Mouse (Mus musculus) 3134 (cell line): ENCODE measurements around the gene Cep135.

Experiments used
- DNase-seq: peaks from one replicate; pipeline ENCODE4 v3.0.0-alpha.2; 2011; ENCODE audit warnings: low spot score; ENCODE audit not compliant: insufficient read length; ENCODE audit errors: extremely low read depth

The Cep135 gene

DNA sequence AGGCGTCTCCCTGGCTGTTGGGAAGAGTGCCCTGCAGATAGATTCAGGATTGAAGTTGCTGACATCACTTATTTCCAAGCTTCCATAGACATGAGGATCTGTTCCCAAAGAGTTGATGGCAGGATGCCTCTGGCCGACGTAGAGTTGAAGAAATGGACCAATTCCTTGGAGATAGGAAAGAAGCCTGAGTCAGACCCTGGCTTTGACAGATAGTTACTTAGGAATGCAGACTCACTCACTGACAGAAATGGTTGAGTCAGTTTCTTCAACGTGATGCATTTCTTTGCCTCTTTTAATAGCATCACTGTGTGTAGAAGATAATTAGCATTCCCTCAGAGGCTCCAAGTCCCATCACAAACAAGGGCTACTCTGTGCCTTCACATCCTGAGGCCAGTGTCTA is 53.6 kb downstream of the Cep135 start:
- DNase-seq = no peak

- no peak for DNase-seq
These were observed 55.7 kb downstream of the Cep135 start for GRCm38 (mm10) chr5:76644234-76644633.

GRCm38 (mm10) chr5:76645091-76645868 is 56.8 kb downstream of the Cep135 start:
- DNase-seq = no peak

GRCm38 (mm10) chr5:76649897-76650296 is 61.4 kb downstream of the Cep135 start:
- no peak for DNase-seq

GRCm38 (mm10) chr5:76651151-76651725 is 62.7 kb downstream of the Cep135 start:
- no peak for DNase-seq

DNA sequence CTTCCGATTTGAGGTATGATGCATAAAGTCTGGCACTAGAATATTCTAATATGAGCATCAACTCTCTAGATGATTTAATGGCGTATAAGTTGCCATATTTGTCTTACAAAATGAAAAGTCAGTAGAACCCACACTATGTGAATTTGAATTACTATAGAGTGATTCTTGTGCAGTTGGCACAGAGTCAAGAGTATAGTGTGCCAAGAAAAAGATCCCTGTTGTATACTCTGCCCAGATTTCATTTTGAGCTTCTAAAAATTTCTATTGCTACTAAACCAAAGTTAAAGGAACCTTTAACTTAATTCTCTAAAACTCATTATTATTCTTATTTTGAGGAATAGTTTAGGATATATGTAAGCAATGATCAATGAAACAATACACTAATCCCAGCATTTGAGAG is 67.7 kb downstream of the Cep135 start, which contains the start of gene C530008M17Rik:
Gene C530008M17Rik (plus strand): TSS at position 301 of the 400 bp plus-strand sequence.
- no peak for DNase-seq

- no peak for DNase-seq
These were observed 69.0 kb downstream of the Cep135 start for GRCm38 (mm10) chr5:76657245-76658083.

DNA sequence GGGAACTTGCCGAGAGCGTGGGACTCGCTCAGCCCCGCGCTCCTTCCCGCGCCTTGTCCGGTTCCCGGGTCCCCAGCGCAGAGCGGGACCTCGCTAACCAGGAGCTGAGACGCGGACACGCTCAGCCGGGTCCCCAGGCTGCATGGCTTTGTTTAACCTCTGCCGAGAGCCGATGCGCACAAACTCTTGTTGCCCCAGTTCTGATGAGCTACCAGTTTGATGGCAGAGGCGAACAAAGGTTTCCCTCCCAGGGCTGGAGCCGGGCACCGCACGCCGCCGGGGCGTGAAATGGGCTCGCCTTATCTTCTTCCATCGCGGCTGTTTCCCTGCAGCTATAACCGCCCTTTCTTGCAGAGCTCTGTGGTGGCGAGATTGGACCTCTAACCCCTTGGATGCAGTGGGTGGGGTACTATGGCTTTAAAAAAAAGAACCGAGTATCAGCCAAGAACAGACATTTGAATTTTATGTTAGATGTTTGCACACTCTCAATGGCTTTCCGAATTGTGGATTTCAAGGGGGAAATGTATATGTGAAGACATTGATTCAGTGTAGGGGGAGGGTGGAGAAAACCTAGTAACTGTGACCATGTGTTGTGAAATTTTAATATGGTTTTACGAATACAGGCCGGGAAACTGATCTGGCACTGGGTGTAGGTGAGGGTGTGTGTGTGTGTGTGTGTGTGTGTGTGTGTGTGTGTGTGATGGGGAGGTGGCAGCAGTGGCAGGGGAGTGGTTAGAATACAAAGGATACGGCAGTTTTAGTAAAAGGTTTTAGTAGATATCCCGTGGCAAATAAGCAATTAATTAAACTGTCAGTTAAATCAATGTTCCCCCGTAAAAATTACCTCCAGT is 69.8 kb downstream of the Cep135 start:
- no peak for DNase-seq

GRCm38 (mm10) chr5:76659958-76660635 is 71.6 kb downstream of the Cep135 start:
- DNase-seq = no peak

DNA sequence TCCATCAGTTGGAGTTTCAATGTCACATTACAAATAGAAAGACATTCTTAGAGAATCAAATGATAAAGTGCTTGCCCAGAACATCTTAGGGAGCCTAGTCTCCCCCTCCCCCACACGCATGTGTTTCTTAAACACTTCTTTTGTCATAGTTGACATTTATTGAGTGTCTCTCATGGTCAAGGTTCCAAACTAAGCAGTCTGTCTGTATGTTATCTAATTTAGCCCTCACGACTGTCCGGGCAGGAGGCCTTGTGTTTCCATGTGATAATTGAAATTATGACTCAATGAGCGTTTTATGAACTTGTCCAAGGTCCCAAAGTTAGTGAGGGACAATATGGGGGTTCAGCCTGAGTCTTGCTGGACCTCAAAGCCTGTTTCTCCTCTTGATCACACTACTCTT is 72.8 kb downstream of the Cep135 start:
- no peak for DNase-seq

GRCm38 (mm10) chr5:76664936-76665335 is 76.4 kb downstream of the Cep135 start:
- DNase-seq = no peak

GRCm38 (mm10) chr5:76665421-76665820 is 76.9 kb downstream of the Cep135 start:
- DNase-seq = no peak

GRCm38 (mm10) chr5:76666026-76666756 is 77.7 kb downstream of the Cep135 start:
- DNase-seq = no peak

DNA sequence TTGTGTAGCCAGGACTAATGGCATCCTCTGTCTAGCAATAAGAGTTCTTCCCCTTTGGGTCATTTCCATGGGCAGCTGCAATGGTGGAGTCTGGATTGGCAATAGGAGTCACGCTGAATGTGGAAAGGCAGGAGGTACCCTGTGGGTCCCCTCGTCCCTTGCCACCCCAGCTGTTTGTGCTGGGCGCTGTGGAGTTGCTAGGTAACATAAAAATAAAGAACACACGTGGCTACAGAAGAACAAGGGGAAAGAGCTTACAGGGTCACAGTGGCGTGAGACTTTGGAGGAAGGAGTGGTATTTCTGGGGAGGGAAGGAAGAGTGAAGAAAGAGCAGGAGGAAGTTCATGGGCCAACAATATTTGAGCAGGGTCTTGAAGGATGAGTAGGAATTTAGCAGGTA is 79.6 kb downstream of the Cep135 start:
- DNase-seq = no peak

- no peak for DNase-seq
These were observed 80.0 kb downstream of the Cep135 start for GRCm38 (mm10) chr5:76668547-76668946.

DNA sequence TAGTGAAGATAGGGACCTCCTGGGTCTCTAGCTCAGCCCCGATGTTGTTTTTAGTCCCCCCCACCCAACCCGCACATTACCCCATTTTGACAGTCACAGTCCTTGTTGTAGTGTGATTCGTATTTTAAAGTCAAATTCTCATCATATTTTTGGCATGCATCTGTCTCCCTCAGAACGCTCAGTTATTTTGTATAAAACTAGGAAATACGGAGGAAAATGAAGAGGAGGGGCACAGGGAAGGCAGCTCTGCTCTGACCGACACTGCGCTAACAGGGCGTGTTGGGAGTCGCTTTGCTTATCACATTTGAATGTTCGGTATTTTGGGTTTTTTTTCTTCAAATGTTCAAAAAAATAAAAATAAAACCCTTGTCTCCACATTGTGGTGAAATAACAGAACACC is 81.7 kb downstream of the Cep135 start:
- DNase-seq = no peak

- DNase-seq = no peak
These were observed 85.6 kb downstream of the Cep135 start for GRCm38 (mm10) chr5:76674022-76674653.

GRCm38 (mm10) chr5:76675369-76675768 is 86.9 kb downstream of the Cep135 start:
- DNase-seq = no peak

DNA sequence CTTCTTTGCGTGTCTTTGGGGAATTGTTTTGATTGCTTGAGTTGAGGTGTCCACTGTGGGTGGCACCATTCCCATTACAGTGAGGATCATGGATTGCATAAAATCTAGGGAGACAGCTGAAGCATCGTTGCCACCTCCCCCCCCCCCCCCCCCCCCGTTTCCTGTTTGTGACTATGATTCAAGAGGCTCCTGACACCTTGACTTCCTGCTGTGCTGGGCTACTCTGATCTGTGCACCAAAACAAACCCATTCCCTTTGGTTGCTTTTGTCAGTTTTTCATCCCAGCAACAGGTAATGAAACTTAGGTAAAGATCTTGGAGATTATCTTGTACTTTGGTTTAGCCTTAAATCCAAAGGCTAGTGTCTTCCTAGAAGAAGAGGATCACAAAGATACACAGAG is 92.5 kb downstream of the Cep135 start:
- no peak for DNase-seq
